Mouse (Mus musculus) hindbrain, embryonic 14.5 days (tissue): Measurements from ENCODE around the gene Exoc3l2. TPM values are rescaled to one million over a fixed set of nuclear protein-coding genes. Genes with fewer than 3 reads are reported as not detected.

Experiments used
- ATAC-seq: fragments of 200-750 bp; cut with Nextera tagmentation; 2 replicates; pipeline ENCODE4 v1.8.0; 2017; ENCODE audit warnings: moderate number of reproducible peaks, mild to moderate bottlenecking, moderate TSS enrichment, moderate library complexity; ENCODE audit not compliant: low FRiP score
- DNase-seq: peaks from one replicate; pipeline ENCODE4 v3.0.0-alpha.2; 2015; ENCODE audit warnings: low spot score
- H3K27ac ChIP-seq: fragments of 300-500 bp; sonication (generic); 2 replicates; pipeline ENCODE4 v1.5.1; 2014; ENCODE audit warnings: mild to moderate bottlenecking, moderate library complexity
- H3K27me3 ChIP-seq: fragments of 300-500 bp; sonication (generic); 2 replicates; pipeline ENCODE4 v1.6.1; 2014; ENCODE audit warnings: mild to moderate bottlenecking, low read length, mixed read lengths; ENCODE audit not compliant: control insufficient read depth, insufficient read depth
- H3K36me3 ChIP-seq: fragments of 300-500 bp; sonication (generic); replicated peaks from 2 replicates; pipeline ENCODE4 v1.6.1; 2014; ENCODE audit not compliant: control insufficient read depth, insufficient read depth
- H3K4me1 ChIP-seq: fragments of 300-500 bp; sonication (generic); replicated peaks from 2 replicates; pipeline ENCODE4 v1.6.1; 2014; ENCODE audit warnings: antibody characterized with exemption, low read length, mixed read lengths; ENCODE audit not compliant: control insufficient read depth, insufficient read depth
- H3K4me2 ChIP-seq: fragments of 300-500 bp; sonication (generic); replicated peaks from 2 replicates; pipeline ENCODE4 v1.6.1; 2014; ENCODE audit warnings: mild to moderate bottlenecking, moderate library complexity
- H3K4me3 ChIP-seq: fragments of 300-500 bp; sonication (generic); replicated peaks from 2 replicates; pipeline ENCODE4 v1.5.1; 2014; ENCODE audit warnings: mild to moderate bottlenecking, low read length
- H3K9ac ChIP-seq: fragments of 300-500 bp; sonication (generic); 2 replicates; pipeline ENCODE4 v1.6.1; 2014
- H3K9me3 ChIP-seq: fragments of 300-500 bp; sonication (generic); 2 replicates; pipeline ENCODE4 v1.6.1; 2016; ENCODE audit warnings: low read length; ENCODE audit not compliant: control insufficient read depth
- WGBS: fragments of 180-500 bp; shearing (Covaris S2); extraction: QIAGEN DNeasy Blood & Tissue Kit; methylation state at CpG from one replicate; pipeline ENCODE4 v1.1.7; 2014; 5-methylcytosine and 5-hydroxymethylcytosine counted together
- polyA plus RNA-seq: library from polyadenylated mRNA; unstranded; fragments of >200 nt; fragmentation: Nextera tagmentation; extraction: Ambion mirVana; gene quantifications from 2 replicates; pipeline ENCODE4 v1.2.1, GENCODE M21; 2014

The Exoc3l2 gene
- polyA plus RNA-seq, 1 experiment from 2014 or later = 0.79 TPM

GRCm38 (mm10) chr7:19520032-19520431 is 56.9 kb downstream of the Exoc3l2 start:
- H3K27ac ChIP-seq = no peak overlapping the region
- H3K4me3 ChIP-seq = peak overlapping the region; percentile 16
- H3K27me3 ChIP-seq = peaks cover 68% of the 10 kb centered on the region
- no peak for DNase-seq
- 8% methylated on average over 23 of the region's 23 CpGs for WGBS
- peak overlapping the region; percentile 51 for H3K9ac ChIP-seq
- H3K4me1 ChIP-seq = peaks cover 25% of the 10 kb centered on the region
- peak overlapping the region; percentile 40 for H3K4me2 ChIP-seq
- H3K9me3 ChIP-seq = no peaks in the 10 kb centered on the region
- no peaks in the 10 kb centered on the region for H3K36me3 ChIP-seq
- no peak for ATAC-seq

GRCm38 (mm10) chr7:19523017-19523756 is 60.1 kb downstream of the Exoc3l2 start:
- 10% methylated on average over 69 of the region's 72 CpGs for WGBS
- peak; percentile 25; the same call in 1 of the 2 replicates for ATAC-seq
- peak overlapping the region; percentile 39 for H3K4me3 ChIP-seq
- DNase-seq = no peak
- peak overlapping the region; percentile 80 for H3K4me2 ChIP-seq
- no peak overlapping the region for H3K27ac ChIP-seq
- no peaks in the 10 kb centered on the region for H3K36me3 ChIP-seq
- peaks cover 70% of the 10 kb centered on the region for H3K27me3 ChIP-seq
- peaks cover 25% of the 10 kb centered on the region for H3K4me1 ChIP-seq
- peak overlapping the region; percentile 50; the same call in 1 of the 2 replicates for H3K9ac ChIP-seq
- no peaks in the 10 kb centered on the region for H3K9me3 ChIP-seq

- WGBS = 1% methylated on average over 64 of the region's 64 CpGs
Observed at GRCm38 (mm10) chr7:19523757-19524419, 60.8 kb downstream of the Exoc3l2 start.

GRCm38 (mm10) chr7:19524420-19525104 is 61.4 kb downstream of the Exoc3l2 start:
- 0 out of 2 replicates have a peak, but pooled peaks cover 3% of the 10 kb centered on the region for H3K36me3 ChIP-seq
- peaks cover 56% of the 10 kb centered on the region for H3K27me3 ChIP-seq
- 14% methylated on average over 24 of the region's 24 CpGs for WGBS
- peak overlapping the region; percentile 50 for H3K9ac ChIP-seq
- peak overlapping the region; percentile 80 for H3K4me2 ChIP-seq
- DNase-seq = no peak
- peaks cover 24% of the 10 kb centered on the region for H3K4me1 ChIP-seq
- H3K27ac ChIP-seq = no peak overlapping the region
- peak; percentile 39 for ATAC-seq
- no peaks in the 10 kb centered on the region for H3K9me3 ChIP-seq
- H3K4me3 ChIP-seq = peak overlapping the region; percentile 39

More at GRCm38 (mm10) chr7:19523757-19524419, 60.8 kb downstream of the Exoc3l2 start:
- H3K4me2 ChIP-seq = peak overlapping the region; percentile 80
- ATAC-seq (peak; percentile 75), DNase-seq (peak; percentile 60)
- H3K27me3 ChIP-seq = peaks cover 63% of the 10 kb centered on the region
- H3K36me3 ChIP-seq = no peaks in the 10 kb centered on the region
- H3K4me1 ChIP-seq = peaks cover 25% of the 10 kb centered on the region
- peak overlapping the region; percentile 39 for H3K4me3 ChIP-seq
- peak overlapping the region; percentile 50 for H3K9ac ChIP-seq
- H3K27ac ChIP-seq = no peak overlapping the region
- no peaks in the 10 kb centered on the region for H3K9me3 ChIP-seq

- peaks cover 51% of the 10 kb centered on the region for H3K27me3 ChIP-seq
- no peak overlapping the region for H3K27ac ChIP-seq
- no peak for ATAC-seq
- peaks cover 21% of the 10 kb centered on the region for H3K4me1 ChIP-seq
- no peak overlapping the region for H3K4me3 ChIP-seq
- H3K9ac ChIP-seq = no peak overlapping the region
- H3K4me2 ChIP-seq = no peak overlapping the region
- DNase-seq = no peak
- 61% methylated on average over 2 of the region's 2 CpGs for WGBS
- H3K9me3 ChIP-seq = no peaks in the 10 kb centered on the region
- peaks cover 9% of the 10 kb centered on the region; the same call in 1 of the 2 replicates for H3K36me3 ChIP-seq
Observed at GRCm38 (mm10) chr7:19525105-19525481, 62.0 kb downstream of the Exoc3l2 start.

- H3K36me3 ChIP-seq = peaks cover 54% of the 10 kb centered on the region
- WGBS = 79% methylated on average over 10 of the region's 10 CpGs
Observed at GRCm38 (mm10) chr7:19531077-19531476, 67.9 kb downstream of the Exoc3l2 start.

GRCm38 (mm10) chr7:19532240-19532639 is 69.1 kb downstream of the Exoc3l2 start:
- ATAC-seq = no peak
- WGBS = 88% methylated on average over 13 of the region's 14 CpGs

More at GRCm38 (mm10) chr7:19531077-19531476, 67.9 kb downstream of the Exoc3l2 start:
- DNase-seq = no peak
- Histone ChIP-seq H3K27me3 (no peaks in the 10 kb centered on the region), H3K9me3 (no peaks in the 10 kb centered on the region), H3K4me1 (no peaks in the 10 kb centered on the region), H3K9ac (no peak overlapping the region), H3K4me2 (no peak overlapping the region), H3K4me3 (no peak overlapping the region), H3K27ac (no peak overlapping the region)
- ATAC-seq = no peak

GRCm38 (mm10) chr7:19534676-19535075 is 71.5 kb downstream of the Exoc3l2 start:
- no peaks in the 10 kb centered on the region for H3K27me3 ChIP-seq
- peaks cover 50% of the 10 kb centered on the region for H3K36me3 ChIP-seq
- DNase-seq (no peak), ATAC-seq (no peak)
- 91% methylated on average over 10 of the region's 10 CpGs for WGBS
- H3K27ac ChIP-seq = no peak overlapping the region
- H3K9ac ChIP-seq = no peak overlapping the region
- H3K4me3 ChIP-seq = no peak overlapping the region
- no peaks in the 10 kb centered on the region for H3K9me3 ChIP-seq
- H3K4me2 ChIP-seq = no peak overlapping the region
- H3K4me1 ChIP-seq = 0 out of 2 replicates have a peak, but pooled peaks cover 8% of the 10 kb centered on the region

More at GRCm38 (mm10) chr7:19532240-19532639, 69.1 kb downstream of the Exoc3l2 start:
- Histone ChIP-seq H3K27ac (no peak overlapping the region), H3K9ac (no peak overlapping the region), H3K4me2 (no peak overlapping the region), H3K36me3 (peaks cover 54% of the 10 kb centered on the region), H3K4me3 (no peak overlapping the region), H3K9me3 (no peaks in the 10 kb centered on the region), H3K27me3 (no peaks in the 10 kb centered on the region), H3K4me1 (0 out of 2 replicates have a peak, but pooled peaks cover 2% of the 10 kb centered on the region)
- no peak for DNase-seq
